Mouse (Mus musculus): ENCODE results near the gene Gm2007. TPM values are rescaled to one million over a fixed set of nuclear protein-coding genes. Genes with fewer than 3 reads are reported as not detected.
"Not testable (repeated sequence)": the region's sequence is repeated elsewhere in the genome, so short reads cannot be mapped to it uniquely, and the experiment has no call there.

Gm2007 gene
- polyA plus RNA-seq (2015; fragmentation: Nextera tagmentation; extraction: Ambion mirVana): not detected in 2 replicates

- not testable (repeated sequence) for H3K27ac ChIP-seq; ATAC-seq; H3K36me3 ChIP-seq; H3K4me3 ChIP-seq (replicated peaks); H3K4me2 ChIP-seq (replicated peaks); H3K27me3 ChIP-seq; H3K9ac ChIP-seq (replicated peaks); H3K4me1 ChIP-seq (replicated peaks); H3K9me3 ChIP-seq
- no CpG with 5 or more reads among the region's 2 CpGs for WGBS
Observed at GRCm38 (mm10) chr2:175741237-175741636, at the start of gene Gm2007. Gene Gm2007, plus strand, starts transcription at chr2:175741537.

- not testable (repeated sequence) for H3K4me1 ChIP-seq (replicated peaks); ATAC-seq; H3K4me3 ChIP-seq (replicated peaks); H3K9ac ChIP-seq (replicated peaks); H3K9me3 ChIP-seq; H3K36me3 ChIP-seq; H3K4me2 ChIP-seq (replicated peaks); H3K27me3 ChIP-seq; H3K27ac ChIP-seq
- no CpG with 5 or more reads among the region's 9 CpGs for WGBS
Observed at GRCm38 (mm10) chr2:175703546-175703945, 37.8 kb upstream of the Gm2007 start, which contains the start of gene Zfp969. Gene Zfp969, minus strand, starts transcription at chr2:175703646.

- H3K36me3 ChIP-seq; H3K4me3 ChIP-seq (replicated peaks); H3K9me3 ChIP-seq; ATAC-seq; H3K4me2 ChIP-seq (replicated peaks); H3K4me1 ChIP-seq (replicated peaks); H3K9ac ChIP-seq (replicated peaks); H3K27ac ChIP-seq; H3K27me3 ChIP-seq: not testable (repeated sequence)
- WGBS: no CpG with 5 or more reads among the region's 6 CpGs
Observed at GRCm38 (mm10) chr2:175800993-175801392, 59.7 kb downstream of the Gm2007 start, which contains the start of gene Gm14288. Gene Gm14288, minus strand, starts transcription at chr2:175801093.

Other genes starting within 250 kb of the Gm2007 start
- gene Gm11007, start 97.6 kb upstream of the Gm2007 start, polyA plus RNA-seq (2015; fragmentation: Nextera tagmentation; extraction: Ambion mirVana): not detected in 2 replicates
- 10.8 and 14.7 TPM in 2 replicates for gene Zfp969, start 37.9 kb upstream of the Gm2007 start, polyA plus RNA-seq (2015; fragmentation: Nextera tagmentation; extraction: Ambion mirVana)
- gene Gm14288, start 59.6 kb downstream of the Gm2007 start, polyA plus RNA-seq (2015; fragmentation: Nextera tagmentation; extraction: Ambion mirVana): 0.58 TPM in 1 of 2 replicates, not detected in the other
- gene Gm6710, start 127.7 kb downstream of the Gm2007 start, polyA plus RNA-seq (2015; fragmentation: Nextera tagmentation; extraction: Ambion mirVana): 24.8 and 28.9 TPM in 2 replicates
- gene Zfp966, start 189.6 kb downstream of the Gm2007 start, polyA plus RNA-seq (2015; fragmentation: Nextera tagmentation; extraction: Ambion mirVana): 2.8 TPM in 2 replicates
- 25.2 and 31.7 TPM in 2 replicates for gene Gm2026, start 223.8 kb downstream of the Gm2007 start, polyA plus RNA-seq (2015; fragmentation: Nextera tagmentation; extraction: Ambion mirVana)